Mouse (Mus musculus) midbrain, postnatal 0 days (tissue): ENCODE results near the gene Tead1. TPM values are rescaled to one million over a fixed set of nuclear protein-coding genes. Genes with fewer than 3 reads are reported as not detected.
A peak's percentile ranks its signal among the peaks of the same experiment; 100 is the strongest.
"Not testable (repeated sequence)": the region's sequence is repeated elsewhere in the genome, so short reads cannot be mapped to it uniquely, and the experiment has no call there.

Source experiments
- ATAC-seq: fragments of 200-750 bp; cut with Nextera tagmentation; 2 replicates; pipeline ENCODE4 v1.8.0; 2017; ENCODE audit warnings: moderate number of reproducible peaks, mild to moderate bottlenecking, moderate TSS enrichment, moderate library complexity; ENCODE audit not compliant: low FRiP score
- DNase-seq: peaks from one replicate; pipeline ENCODE4 v3.0.0-alpha.2; 2015; ENCODE audit warnings: low spot score
- H3K27ac ChIP-seq: fragments of 300-500 bp; sonication (generic); 2 replicates; pipeline ENCODE4 v1.5.1; 2014; ENCODE audit warnings: low read depth, mild to moderate bottlenecking, low read length, mixed read lengths
- H3K27me3 ChIP-seq: fragments of 300-500 bp; sonication (generic); 2 replicates; pipeline ENCODE4 v1.6.1; 2014; ENCODE audit warnings: low read length, control low read depth, mixed read lengths; ENCODE audit not compliant: insufficient read depth
- H3K36me3 ChIP-seq: fragments of 300-500 bp; sonication (generic); 2 replicates; pipeline ENCODE4 v1.6.1; 2014; ENCODE audit warnings: low read length, control low read depth, mixed read lengths; ENCODE audit not compliant: insufficient read depth
- H3K4me1 ChIP-seq: fragments of 300-500 bp; sonication (generic); 2 replicates; pipeline ENCODE4 v1.6.1; 2014; ENCODE audit warnings: mild to moderate bottlenecking, control low read depth, antibody characterized with exemption, low read length, mixed read lengths; ENCODE audit not compliant: insufficient read depth
- H3K4me2 ChIP-seq: fragments of 300-500 bp; sonication (generic); 2 replicates; pipeline ENCODE4 v1.6.1; 2014; ENCODE audit warnings: low read depth, mild to moderate bottlenecking, low read length, mixed read lengths; ENCODE audit not compliant: poor library complexity, severe bottlenecking
- H3K4me3 ChIP-seq: fragments of 300-500 bp; sonication (generic); 2 replicates; pipeline ENCODE4 v1.5.1; 2014; ENCODE audit warnings: low read depth, mild to moderate bottlenecking, low read length, moderate library complexity
- H3K9ac ChIP-seq: fragments of 300-500 bp; sonication (generic); replicated peaks from 2 replicates; pipeline ENCODE4 v1.6.1; 2014; ENCODE audit warnings: mild to moderate bottlenecking, low read length, moderate library complexity, mixed read lengths; ENCODE audit not compliant: poor library complexity, severe bottlenecking
- H3K9me3 ChIP-seq: fragments of 300-500 bp; sonication (generic); 2 replicates; pipeline ENCODE4 v1.6.1; 2016; ENCODE audit warnings: low read length, control low read depth
- CTCF ChIP-seq: IDR thresholded peaks from 2 replicates; pipeline ENCODE4 v1.5.1; 2016; ENCODE audit warnings: antibody characterized with exemption, mild to moderate bottlenecking
- WGBS: fragments of 180-500 bp; shearing (Covaris S2); extraction: QIAGEN DNeasy Blood & Tissue Kit; methylation state at CpG from one replicate; pipeline ENCODE4 v1.1.7; 2014; 5-methylcytosine and 5-hydroxymethylcytosine counted together
- polyA plus RNA-seq: library from polyadenylated mRNA; unstranded; fragments of >200 nt; fragmentation: Nextera tagmentation; extraction: Ambion mirVana; gene quantifications from 2 replicates; pipeline ENCODE4 v1.2.1, GENCODE M21; 2015
- total RNA-seq: library from RNA; depleted of rRNA; stranded (reverse); fragments of >200 nt; gene quantifications from 2 replicates; pipeline ENCODE4 v1.2.3, GENCODE M21; 2014

Tead1 gene
- total and polyA plus RNA-seq, 2 experiments from 2014 or later, result 8.0 to 16.6 TPM

GRCm38 (mm10) chr7:112918279-112918991 lies 239.3 kb downstream of the Tead1 start:
- 48% methylated on average over 22 of the region's 22 CpGs for WGBS
- no peak overlapping the region for H3K9ac ChIP-seq
- ATAC-seq, result peak; percentile 47; the same call in 1 of the 2 replicates

GRCm38 (mm10) chr7:112919845-112920244 lies 240.7 kb downstream of the Tead1 start:
- no peaks in the 10 kb centered on the region for H3K9me3 ChIP-seq
- H3K27me3 ChIP-seq, result no peaks in the 10 kb centered on the region
- no peaks in the 10 kb centered on the region for H3K36me3 ChIP-seq
- no peak overlapping the region for H3K4me3 ChIP-seq
- H3K4me2 ChIP-seq, result no peak overlapping the region
- peak; percentile 87 for TF ChIP-seq CTCF
- H3K4me1 ChIP-seq, result no peaks in the 10 kb centered on the region
- WGBS, result 1% methylated on average over 4 of the region's 4 CpGs
- H3K27ac ChIP-seq, result no peak overlapping the region
- no peak overlapping the region for H3K9ac ChIP-seq
- DNase-seq (peak; percentile 91), ATAC-seq (no peak)

More at GRCm38 (mm10) chr7:112918279-112918991, 239.3 kb downstream of the Tead1 start:
- H3K9me3 ChIP-seq, result no peaks in the 10 kb centered on the region
- no peaks in the 10 kb centered on the region for H3K4me1 ChIP-seq
- peak; percentile 12; the same call in 1 of the 2 replicates for TF ChIP-seq CTCF
- H3K27ac ChIP-seq, result no peak overlapping the region
- peak; percentile 50 for DNase-seq
- H3K27me3 ChIP-seq, result no peaks in the 10 kb centered on the region
- peak overlapping the region; percentile 7; the same call in 1 of the 2 replicates for H3K4me2 ChIP-seq
- no peaks in the 10 kb centered on the region for H3K36me3 ChIP-seq
- H3K4me3 ChIP-seq, result no peak overlapping the region

GRCm38 (mm10) chr7:112922801-112923200 lies 243.7 kb downstream of the Tead1 start:
- Histone ChIP-seq H3K9ac (no peak overlapping the region), H3K9me3 (no peaks in the 10 kb centered on the region), H3K4me1 (no peaks in the 10 kb centered on the region), H3K4me3 (no peak overlapping the region), H3K27me3 (no peaks in the 10 kb centered on the region), H3K36me3 (no peaks in the 10 kb centered on the region), H3K4me2 (no peak overlapping the region), H3K27ac (no peak overlapping the region)
- DNase-seq (peak; percentile 17), ATAC-seq (no peak)
- no peak for TF ChIP-seq CTCF
- WGBS, result 35% methylated on average over 4 of the region's 4 CpGs

- H3K9ac ChIP-seq, result no peak overlapping the region
- 74% methylated on average over 3 of the region's 3 CpGs for WGBS
- no peak for TF ChIP-seq CTCF
- no peaks in the 10 kb centered on the region for H3K27me3 ChIP-seq
- DNase-seq, result no peak
- H3K4me2 ChIP-seq, result no peak overlapping the region
- no peaks in the 10 kb centered on the region for H3K4me1 ChIP-seq
- no peaks in the 10 kb centered on the region for H3K9me3 ChIP-seq
- H3K36me3 ChIP-seq, result no peaks in the 10 kb centered on the region
- H3K4me3 ChIP-seq, result no peak overlapping the region
- H3K27ac ChIP-seq, result no peak overlapping the region
- no peak for ATAC-seq
Measured at GRCm38 (mm10) chr7:112923712-112924111, 244.6 kb downstream of the Tead1 start.

GRCm38 (mm10) chr7:112930669-112931068 lies 251.6 kb downstream of the Tead1 start:
- Histone ChIP-seq H3K9ac (no peak overlapping the region), H3K4me2 (no peak overlapping the region), H3K36me3 (no peaks in the 10 kb centered on the region), H3K4me1 (no peaks in the 10 kb centered on the region), H3K27me3 (no peaks in the 10 kb centered on the region), H3K27ac (no peak overlapping the region), H3K9me3 (no peaks in the 10 kb centered on the region), H3K4me3 (no peak overlapping the region)
- 52% methylated on average over 7 of the region's 7 CpGs for WGBS
- DNase-seq (no peak), ATAC-seq (no peak)
- no peak for TF ChIP-seq CTCF

GRCm38 (mm10) chr7:112935876-112936275 lies 256.8 kb downstream of the Tead1 start:
- DNase-seq, ATAC-seq, H3K36me3 ChIP-seq, H3K9me3 ChIP-seq, H3K4me3 ChIP-seq, H3K4me2 ChIP-seq, H3K27me3 ChIP-seq, H3K9ac ChIP-seq, H3K27ac ChIP-seq, H3K4me1 ChIP-seq: not testable (repeated sequence)
- WGBS, result 85% methylated on average over 5 of the region's 5 CpGs
